Mouse (Mus musculus): Measurements from ENCODE around the gene Ttc28. TPM values are rescaled to one million over a fixed set of nuclear protein-coding genes. Genes with fewer than 3 reads are reported as not detected.

Gene Ttc28
- polyA plus RNA-seq, 1 experiment from 2014 or later: 11.7 TPM

DNA sequence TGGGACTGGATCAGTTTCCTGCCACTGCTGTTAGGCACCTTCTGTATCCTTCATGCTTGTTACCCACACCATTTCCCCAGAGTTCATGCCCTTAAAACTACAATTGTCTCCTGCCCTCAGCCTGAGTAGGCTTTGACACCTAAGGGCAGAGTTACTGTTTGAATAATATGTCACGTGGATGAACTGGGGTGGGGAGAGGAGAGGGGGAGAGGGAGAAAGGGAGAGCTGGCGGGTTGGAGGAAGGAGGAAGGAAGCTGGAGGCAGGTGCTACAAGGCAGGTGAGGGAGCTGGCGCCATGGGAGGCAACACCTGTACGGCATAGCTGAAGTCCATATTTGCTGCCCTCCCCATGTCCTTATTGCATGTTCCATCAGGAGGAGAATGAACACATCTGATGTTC lies 137.7 kb downstream of the Ttc28 start:
- 77% methylated on average over 4 of the region's 4 CpGs for WGBS
- Histone ChIP-seq H3K4me2 (ENCODE audit: low read depth, low read length) (no peak overlapping the region), H3K4me3 (ENCODE audit: low read depth, low read length) (no peak overlapping the region), H3K36me3 (replicated peaks; ENCODE audit: control insufficient read depth, insufficient read depth, low read depth, low read length) (no peaks in the 10 kb centered on the region), H3K27ac (replicated peaks; ENCODE audit: low read depth, low read length) (no peak overlapping the region), H3K4me1 (ENCODE audit: control insufficient read depth, insufficient read depth, low read length) (no peaks in the 10 kb centered on the region), H3K9me3 (replicated peaks; ENCODE audit: control insufficient read depth, low read length) (no peaks in the 10 kb centered on the region), H3K9ac (replicated peaks; ENCODE audit: low read length) (no peak overlapping the region), H3K27me3 (ENCODE audit: control insufficient read depth, insufficient read depth, low read length) (no peaks in the 10 kb centered on the region)
- no peak for ATAC-seq (replicated peaks; ENCODE audit: insufficient number of reproducible peaks, low FRiP score, low TSS enrichment, low read depth)
- DNase-seq (ENCODE audit: low spot score): no peak

DNA sequence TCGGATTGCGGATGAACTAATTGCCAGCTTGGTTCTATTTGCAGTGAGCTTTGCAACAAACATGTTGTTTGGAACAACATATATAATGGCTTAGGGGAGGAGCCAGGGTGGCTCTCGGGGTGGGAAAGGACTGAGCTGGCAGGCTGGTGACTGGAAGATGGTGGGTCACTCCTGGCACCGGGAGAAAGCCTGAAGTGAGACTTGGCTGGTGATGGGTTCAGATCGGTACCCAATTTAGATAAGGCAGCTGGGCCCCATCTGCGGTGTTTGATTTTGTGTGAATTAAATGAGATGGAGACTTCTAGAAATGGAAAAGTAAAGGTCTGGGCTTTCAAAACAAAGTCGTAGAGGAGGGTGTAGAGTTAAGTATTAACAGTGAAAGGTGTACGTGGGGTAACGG lies 142.7 kb downstream of the Ttc28 start:
- no peaks in the 10 kb centered on the region for H3K36me3 ChIP-seq (replicated peaks; ENCODE audit: control insufficient read depth, insufficient read depth, low read depth, low read length)
- H3K4me2 ChIP-seq (ENCODE audit: low read depth, low read length): no peak overlapping the region
- no peak overlapping the region for H3K4me3 ChIP-seq (ENCODE audit: low read depth, low read length)
- H3K27ac ChIP-seq (replicated peaks; ENCODE audit: low read depth, low read length): no peak overlapping the region
- H3K4me1 ChIP-seq (ENCODE audit: control insufficient read depth, insufficient read depth, low read length): peaks cover 9% of the 10 kb centered on the region; the same call in 1 of the 2 replicates
- H3K9me3 ChIP-seq (replicated peaks; ENCODE audit: control insufficient read depth, low read length): no peaks in the 10 kb centered on the region
- 91% methylated on average over 9 of the region's 9 CpGs for WGBS
- DNase-seq (ENCODE audit: low spot score) (no peak), ATAC-seq (replicated peaks; ENCODE audit: insufficient number of reproducible peaks, low FRiP score, low TSS enrichment, low read depth) (no peak)
- H3K27me3 ChIP-seq (ENCODE audit: control insufficient read depth, insufficient read depth, low read length): no peaks in the 10 kb centered on the region
- no peak overlapping the region for H3K9ac ChIP-seq (replicated peaks; ENCODE audit: low read length)

DNA sequence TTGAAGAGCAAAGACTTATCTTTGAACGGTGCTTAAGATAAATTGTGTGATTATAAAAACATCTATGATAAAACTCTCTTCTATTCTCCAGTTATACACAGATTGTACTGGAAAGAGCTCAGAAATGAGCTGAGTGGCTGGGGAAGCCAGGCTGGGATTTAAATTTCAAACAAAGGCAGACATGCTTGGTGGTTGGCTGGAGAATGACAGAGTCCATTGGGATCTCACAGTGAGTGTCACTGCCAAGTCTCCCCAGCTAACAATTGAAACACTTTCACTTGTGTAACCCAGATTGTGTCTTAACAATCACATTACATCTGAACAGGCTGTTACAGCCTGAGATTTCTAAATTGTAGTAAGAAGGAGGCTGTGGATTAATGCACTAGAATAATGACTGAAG lies 143.3 kb downstream of the Ttc28 start:
- WGBS: 92% methylated on average over 1 of the region's 1 CpGs
- H3K36me3 ChIP-seq (replicated peaks; ENCODE audit: control insufficient read depth, insufficient read depth, low read depth, low read length): no peaks in the 10 kb centered on the region
- no peak for DNase-seq (ENCODE audit: low spot score)
- H3K4me1 ChIP-seq (ENCODE audit: control insufficient read depth, insufficient read depth, low read length): peaks cover 9% of the 10 kb centered on the region; the same call in 1 of the 2 replicates
- no peaks in the 10 kb centered on the region for H3K9me3 ChIP-seq (replicated peaks; ENCODE audit: control insufficient read depth, low read length)
- no peak overlapping the region for H3K9ac ChIP-seq (replicated peaks; ENCODE audit: low read length)
- no peak for ATAC-seq (replicated peaks; ENCODE audit: insufficient number of reproducible peaks, low FRiP score, low TSS enrichment, low read depth)
- H3K4me3 ChIP-seq (ENCODE audit: low read depth, low read length): no peak overlapping the region
- H3K27ac ChIP-seq (replicated peaks; ENCODE audit: low read depth, low read length): no peak overlapping the region
- H3K4me2 ChIP-seq (ENCODE audit: low read depth, low read length): no peak overlapping the region
- no peaks in the 10 kb centered on the region for H3K27me3 ChIP-seq (ENCODE audit: control insufficient read depth, insufficient read depth, low read length)

DNA sequence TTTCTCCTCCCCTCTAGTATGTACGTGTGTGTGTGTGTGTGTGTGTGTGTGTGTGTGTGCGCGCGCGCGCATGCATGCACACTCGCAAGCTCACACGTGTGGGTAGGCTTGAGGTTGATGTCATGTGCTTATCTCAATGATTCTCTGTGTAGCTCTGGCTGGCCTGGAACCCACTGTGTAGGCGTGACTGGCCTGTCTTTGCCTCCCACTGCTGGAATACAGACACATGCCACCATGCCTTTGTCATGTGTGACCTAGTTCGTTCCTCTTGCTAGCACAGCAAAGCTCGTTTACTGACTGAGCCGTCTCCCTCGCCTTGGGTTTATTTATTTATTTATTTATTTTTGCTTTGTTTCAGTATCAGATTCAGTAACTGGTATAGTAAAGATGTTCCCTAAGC lies 145.0 kb downstream of the Ttc28 start:
- H3K27ac ChIP-seq (replicated peaks; ENCODE audit: low read depth, low read length): no peak overlapping the region
- no peak overlapping the region for H3K4me2 ChIP-seq (ENCODE audit: low read depth, low read length)
- H3K36me3 ChIP-seq (replicated peaks; ENCODE audit: control insufficient read depth, insufficient read depth, low read depth, low read length): no peaks in the 10 kb centered on the region
- WGBS: 88% methylated on average over 13 of the region's 13 CpGs
- no peak for ATAC-seq (replicated peaks; ENCODE audit: insufficient number of reproducible peaks, low FRiP score, low TSS enrichment, low read depth)
- no peak overlapping the region for H3K4me3 ChIP-seq (ENCODE audit: low read depth, low read length)
- H3K9ac ChIP-seq (replicated peaks; ENCODE audit: low read length): no peak overlapping the region
- no peaks in the 10 kb centered on the region for H3K9me3 ChIP-seq (replicated peaks; ENCODE audit: control insufficient read depth, low read length)
- H3K27me3 ChIP-seq (ENCODE audit: control insufficient read depth, insufficient read depth, low read length): no peaks in the 10 kb centered on the region
- no peak for DNase-seq (ENCODE audit: low spot score)
- H3K4me1 ChIP-seq (ENCODE audit: control insufficient read depth, insufficient read depth, low read length): peaks cover 9% of the 10 kb centered on the region; the same call in 1 of the 2 replicates

DNA sequence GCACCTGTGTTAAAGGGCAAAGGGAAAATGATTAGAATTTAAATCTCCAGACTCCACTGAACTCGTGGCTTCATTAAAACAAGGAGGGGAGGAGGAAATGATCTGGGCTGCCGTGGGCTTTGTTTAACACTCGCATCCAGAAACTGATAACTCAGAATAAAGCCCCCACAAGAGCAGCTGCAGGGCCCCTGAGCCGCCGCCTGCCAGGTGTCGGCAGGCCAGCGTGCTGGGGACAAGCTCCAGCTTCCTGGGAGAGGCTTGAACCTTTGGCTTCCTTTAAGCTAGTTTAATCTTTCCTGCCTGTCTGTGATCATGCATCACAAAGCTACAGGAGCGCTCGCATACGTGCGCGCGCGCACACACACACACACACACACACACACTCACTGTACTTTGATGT lies 145.9 kb downstream of the Ttc28 start:
- Histone ChIP-seq H3K9me3 (replicated peaks; ENCODE audit: control insufficient read depth, low read length) (no peaks in the 10 kb centered on the region), H3K36me3 (replicated peaks; ENCODE audit: control insufficient read depth, insufficient read depth, low read depth, low read length) (no peaks in the 10 kb centered on the region), H3K4me3 (ENCODE audit: low read depth, low read length) (no peak overlapping the region), H3K4me1 (ENCODE audit: control insufficient read depth, insufficient read depth, low read length) (peaks cover 9% of the 10 kb centered on the region; the same call in 1 of the 2 replicates), H3K4me2 (ENCODE audit: low read depth, low read length) (no peak overlapping the region), H3K27me3 (ENCODE audit: control insufficient read depth, insufficient read depth, low read length) (no peaks in the 10 kb centered on the region), H3K9ac (replicated peaks; ENCODE audit: low read length) (no peak overlapping the region), H3K27ac (replicated peaks; ENCODE audit: low read depth, low read length) (no peak overlapping the region)
- DNase-seq (ENCODE audit: low spot score): no peak
- ATAC-seq (replicated peaks; ENCODE audit: insufficient number of reproducible peaks, low FRiP score, low TSS enrichment, low read depth): no peak
- WGBS: 49% methylated on average over 14 of the region's 14 CpGs

DNA sequence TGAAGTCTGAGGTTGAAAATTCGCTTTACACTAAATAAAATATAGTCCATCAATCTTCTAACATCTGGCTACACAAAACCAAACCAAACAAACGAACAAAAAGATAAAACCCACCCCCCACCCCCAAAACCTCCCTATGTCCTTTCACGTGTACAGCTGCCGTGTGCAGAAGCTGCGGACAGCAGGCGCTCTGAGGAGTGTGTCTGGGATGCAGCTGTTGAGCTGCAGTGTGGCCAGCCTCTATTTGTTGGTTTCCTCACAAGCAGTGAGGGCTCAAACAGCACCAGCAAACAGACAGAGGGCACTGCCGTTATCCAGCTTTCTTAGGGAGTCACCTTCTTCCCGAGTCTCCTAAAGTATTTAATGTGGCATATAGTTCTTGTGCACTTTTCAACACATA lies 146.6 kb downstream of the Ttc28 start:
- H3K4me2 ChIP-seq (ENCODE audit: low read depth, low read length): no peak overlapping the region
- no peak for DNase-seq (ENCODE audit: low spot score)
- no peaks in the 10 kb centered on the region for H3K36me3 ChIP-seq (replicated peaks; ENCODE audit: control insufficient read depth, insufficient read depth, low read depth, low read length)
- no peak for ATAC-seq (replicated peaks; ENCODE audit: insufficient number of reproducible peaks, low FRiP score, low TSS enrichment, low read depth)
- H3K27ac ChIP-seq (replicated peaks; ENCODE audit: low read depth, low read length): no peak overlapping the region
- no peak overlapping the region for H3K4me3 ChIP-seq (ENCODE audit: low read depth, low read length)
- H3K9me3 ChIP-seq (replicated peaks; ENCODE audit: control insufficient read depth, low read length): no peaks in the 10 kb centered on the region
- H3K27me3 ChIP-seq (ENCODE audit: control insufficient read depth, insufficient read depth, low read length): no peaks in the 10 kb centered on the region
- H3K9ac ChIP-seq (replicated peaks; ENCODE audit: low read length): no peak overlapping the region
- 54% methylated on average over 8 of the region's 8 CpGs for WGBS
- peaks cover 9% of the 10 kb centered on the region; the same call in 1 of the 2 replicates for H3K4me1 ChIP-seq (ENCODE audit: control insufficient read depth, insufficient read depth, low read length)

DNA sequence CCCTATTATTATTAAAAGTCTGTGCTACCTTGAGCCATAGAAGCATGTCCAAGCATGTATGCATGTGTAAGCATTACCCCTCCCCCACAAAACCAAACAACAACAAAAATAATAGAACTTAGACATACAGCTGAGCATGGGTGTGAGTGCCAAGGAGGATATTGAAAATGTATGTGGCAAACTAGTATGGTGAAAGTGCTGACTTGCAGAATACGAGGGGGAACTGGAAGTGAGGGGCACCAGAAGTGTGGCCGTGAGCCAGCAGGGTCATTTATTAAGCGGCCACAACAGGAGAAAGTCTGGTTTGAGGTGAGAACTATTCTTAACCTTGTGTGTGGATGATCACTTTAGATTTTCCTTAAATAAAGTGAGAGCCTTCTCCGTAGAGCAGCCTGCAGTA lies 148.7 kb downstream of the Ttc28 start:
- DNase-seq (ENCODE audit: low spot score): no peak
- no peaks in the 10 kb centered on the region for H3K36me3 ChIP-seq (replicated peaks; ENCODE audit: control insufficient read depth, insufficient read depth, low read depth, low read length)
- ATAC-seq (replicated peaks; ENCODE audit: insufficient number of reproducible peaks, low FRiP score, low TSS enrichment, low read depth): no peak
- no peak overlapping the region for H3K27ac ChIP-seq (replicated peaks; ENCODE audit: low read depth, low read length)
- H3K9ac ChIP-seq (replicated peaks; ENCODE audit: low read length): no peak overlapping the region
- no peak overlapping the region for H3K4me3 ChIP-seq (ENCODE audit: low read depth, low read length)
- H3K4me1 ChIP-seq (ENCODE audit: control insufficient read depth, insufficient read depth, low read length): peaks cover 9% of the 10 kb centered on the region; the same call in 1 of the 2 replicates
- 64% methylated on average over 4 of the region's 4 CpGs for WGBS
- no peaks in the 10 kb centered on the region for H3K27me3 ChIP-seq (ENCODE audit: control insufficient read depth, insufficient read depth, low read length)
- no peaks in the 10 kb centered on the region for H3K9me3 ChIP-seq (replicated peaks; ENCODE audit: control insufficient read depth, low read length)
- H3K4me2 ChIP-seq (ENCODE audit: low read depth, low read length): no peak overlapping the region

DNA sequence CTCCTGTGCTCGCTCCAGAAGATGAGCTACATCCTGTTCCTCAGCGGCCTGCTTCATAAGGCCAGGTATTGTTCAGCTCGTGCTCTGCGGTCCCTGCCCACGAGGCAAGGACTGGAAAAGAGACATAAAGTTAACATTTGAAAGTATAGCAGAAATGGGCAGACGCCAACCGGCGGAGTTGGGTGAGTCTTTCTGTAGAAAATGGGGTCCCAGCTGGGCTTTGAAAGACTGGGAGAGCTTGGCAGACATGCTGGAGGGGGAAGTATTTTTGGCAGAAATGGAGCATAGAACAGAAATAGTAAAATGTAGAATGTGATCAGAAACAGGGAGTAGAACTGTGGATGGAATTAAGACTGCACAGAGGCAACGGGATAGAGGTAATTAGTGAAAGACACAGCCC lies 149.3 kb downstream of the Ttc28 start:
- no peaks in the 10 kb centered on the region for H3K27me3 ChIP-seq (ENCODE audit: control insufficient read depth, insufficient read depth, low read length)
- H3K36me3 ChIP-seq (replicated peaks; ENCODE audit: control insufficient read depth, insufficient read depth, low read depth, low read length): no peaks in the 10 kb centered on the region
- 71% methylated on average over 9 of the region's 9 CpGs for WGBS
- H3K4me3 ChIP-seq (ENCODE audit: low read depth, low read length): no peak overlapping the region
- no peak overlapping the region for H3K9ac ChIP-seq (replicated peaks; ENCODE audit: low read length)
- peaks cover 9% of the 10 kb centered on the region; the same call in 1 of the 2 replicates for H3K4me1 ChIP-seq (ENCODE audit: control insufficient read depth, insufficient read depth, low read length)
- H3K27ac ChIP-seq (replicated peaks; ENCODE audit: low read depth, low read length): no peak overlapping the region
- H3K4me2 ChIP-seq (ENCODE audit: low read depth, low read length): no peak overlapping the region
- ATAC-seq (replicated peaks; ENCODE audit: insufficient number of reproducible peaks, low FRiP score, low TSS enrichment, low read depth): no peak
- DNase-seq (ENCODE audit: low spot score): no peak
- H3K9me3 ChIP-seq (replicated peaks; ENCODE audit: control insufficient read depth, low read length): no peaks in the 10 kb centered on the region

Measured in embryonic facial prominence, embryonic 11.5 days (tissue).